1 mouse cellular context compared by ENCODE assay signal in genomic region chr13:107100852-107101325, GRCm38 (mm10).
TF ChIP-seq lines count a peak whose summit lies in the region.

No protein-coding gene starts in this region.

TF ChIP-seq in CH12.LX, 34 proteins besides CTCF, POLR2A, EP300 and RAD21 (continued from another document):
- TF ChIP-seq ZC3H11A (IDR thresholded peaks at IDR 0.05; ENCODE audit: low read depth, low read length) (no peak), UBTF (IDR thresholded peaks at IDR 0.05; ENCODE audit: low read depth, low read length) (peak; percentile 64; the same call in 1 of the 2 replicates), MAX (IDR thresholded peaks at IDR 0.05; ENCODE audit: low read length) (0 out of 2 replicates have a peak, but pooled peaks have one; percentile 26), MEF2A (IDR thresholded peaks at IDR 0.05; ENCODE audit: borderline replicate concordance, low read depth, low read length) (0 out of 2 replicates have a peak, but pooled peaks have one; percentile 38), SIN3A (IDR thresholded peaks at IDR 0.05; ENCODE audit: low read length) (peak; percentile 89), POLR2AphosphoS2 (IDR thresholded peaks at IDR 0.05; ENCODE audit: low read depth, low read length) (no peak), TCF12 (IDR thresholded peaks at IDR 0.05; ENCODE audit: low read depth, low read length) (no peak), RCOR1 (conservative IDR thresholded peaks at IDR 0.05; ENCODE audit: low read depth, low read length) (0 out of 2 replicates have a peak, but pooled peaks have one; percentile 29), SMC3 (IDR thresholded peaks at IDR 0.05; ENCODE audit: low read depth, low read length) (no peak), JUN (IDR thresholded peaks at IDR 0.05; ENCODE audit: insufficient read depth, low read depth, low read length) (no peak), ZMIZ1 (IDR thresholded peaks at IDR 0.05; ENCODE audit: low read depth, low read length) (no peak), NELFE (IDR thresholded peaks at IDR 0.05; ENCODE audit: low read depth, low read length) (no peak), IRF4 (IDR thresholded peaks at IDR 0.05; ENCODE audit: low read depth, low read length) (0 out of 2 replicates have a peak, but pooled peaks have one; percentile 6), USF2 (conservative IDR thresholded peaks at IDR 0.05; ENCODE audit: low read depth, low read length) (no peak), CHD1 (IDR thresholded peaks at IDR 0.05; ENCODE audit: low read depth, low read length) (peak; percentile 68; the same call in 1 of the 2 replicates), ZKSCAN1 (IDR thresholded peaks at IDR 0.05; ENCODE audit: borderline replicate concordance, low read depth, low read length) (no peak), TBP (conservative IDR thresholded peaks at IDR 0.05; ENCODE audit: low read depth, low read length) (peak; percentile 59; the same call in 1 of the 2 replicates)
